Mouse (Mus musculus): ENCODE measurements around the gene Vmn1r220. TPM values are rescaled to one million over a fixed set of nuclear protein-coding genes. Genes with fewer than 3 reads are reported as not detected.
"Not testable (repeated sequence)": the region's sequence is repeated elsewhere in the genome, so short reads cannot be mapped to it uniquely, and the experiment has no call there.

Gene Vmn1r220
- total RNA-seq (2021): not detected
- long read RNA-seq, experiment 1: 0 reads
- long read RNA-seq, experiment 2: 0 reads

DNA sequence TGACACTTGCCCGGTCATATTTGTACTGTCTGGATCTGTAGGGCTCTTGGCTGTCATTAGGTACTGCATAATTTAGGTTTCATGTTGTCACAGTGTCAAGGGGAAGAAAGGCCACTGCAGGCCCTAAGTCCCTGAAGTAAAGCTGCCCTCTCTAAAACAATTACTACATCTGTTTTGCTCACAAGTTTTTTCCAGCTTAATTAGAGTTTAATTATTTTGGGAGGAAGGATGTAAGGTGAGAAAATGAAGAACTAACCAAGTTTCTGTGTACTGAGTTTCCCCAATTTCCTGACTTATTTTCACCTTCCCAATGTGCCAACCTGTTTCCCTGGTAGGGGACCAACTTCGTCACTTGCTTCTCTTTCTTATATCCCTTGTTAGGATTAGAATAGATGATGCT is at the start of gene Vmn1r220:
Vmn1r220 (minus strand) TSS at position 101 of the 400 bp plus-strand sequence.
- intact Hi-C loops (cut with DNase I; ENCODE audit: low total_unique reads): no loop called here
- no peak for DNase-seq

DNA sequence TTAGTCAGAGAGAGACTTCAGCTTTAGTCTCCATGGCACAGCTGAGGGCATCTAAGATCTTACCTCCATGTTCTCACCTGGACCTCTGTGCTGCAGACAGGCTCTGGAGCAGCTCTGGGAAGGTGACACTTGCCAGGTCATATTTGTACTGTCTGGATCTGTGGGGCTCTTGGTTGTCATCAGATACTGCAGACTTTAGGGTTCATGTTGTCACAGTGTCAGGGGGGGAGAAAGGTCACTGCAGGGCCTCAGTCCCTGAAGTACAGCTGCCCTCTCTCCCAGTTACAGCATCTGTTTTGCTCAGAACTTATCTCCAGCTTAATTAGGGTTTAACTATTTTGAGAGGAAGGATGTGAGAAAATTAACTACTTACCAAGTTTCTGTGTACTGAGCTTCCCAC is 48.1 kb upstream of the Vmn1r220 start, which contains the start of gene Vmn1r222:
Vmn1r222 (minus strand) TSS at position 101 of the 400 bp plus-strand sequence.
- intact Hi-C loops (cut with DNase I; ENCODE audit: low total_unique reads); DNase-seq: not testable (repeated sequence)

GRCm38 (mm10) chr13:23213827-23214226 is 26.1 kb upstream of the Vmn1r220 start, which contains the start of gene Vmn1r221:
TSS of gene Vmn1r221 (plus strand) at chr13:23214127.
- DNase-seq; intact Hi-C loops (cut with DNase I; ENCODE audit: low total_unique reads): not testable (repeated sequence)

DNA sequence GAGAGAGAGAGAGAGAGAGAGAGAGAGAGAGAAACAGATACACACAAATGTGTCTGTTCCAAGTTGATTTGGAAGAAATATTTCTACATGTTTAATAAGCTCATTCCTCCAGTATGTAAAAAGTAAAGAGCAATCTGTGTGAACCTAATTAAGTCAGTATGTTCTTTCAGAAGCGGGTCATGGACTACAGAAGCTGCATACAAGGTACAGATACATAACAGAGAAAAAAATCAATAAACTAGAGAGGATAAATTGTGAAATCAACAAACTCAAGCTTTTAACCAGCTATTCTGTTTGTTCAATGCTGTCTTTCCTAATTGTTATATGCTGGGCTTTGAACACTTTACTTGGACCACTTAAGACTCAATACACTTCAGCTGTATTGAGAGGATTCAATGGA is 16.1 kb upstream of the Vmn1r220 start:
- DNase-seq; intact Hi-C loops (cut with DNase I; ENCODE audit: low total_unique reads): not testable (repeated sequence)

GRCm38 (mm10) chr13:23166471-23166870 is 21.3 kb downstream of the Vmn1r220 start:
- DNase-seq; intact Hi-C loops (cut with DNase I; ENCODE audit: low total_unique reads): not testable (repeated sequence)

- intact Hi-C loops (cut with DNase I; ENCODE audit: low total_unique reads): no loop called here
- no peak for DNase-seq
Observed at GRCm38 (mm10) chr13:23159012-23159411, 28.8 kb downstream of the Vmn1r220 start, which contains the start of gene Vmn1r219. TSS of gene Vmn1r219 (plus strand) at chr13:23159312.

GRCm38 (mm10) chr13:23157848-23158247 is 29.9 kb downstream of the Vmn1r220 start:
- intact Hi-C loops (cut with DNase I; ENCODE audit: low total_unique reads): no loop called here
- DNase-seq: no peak

DNA sequence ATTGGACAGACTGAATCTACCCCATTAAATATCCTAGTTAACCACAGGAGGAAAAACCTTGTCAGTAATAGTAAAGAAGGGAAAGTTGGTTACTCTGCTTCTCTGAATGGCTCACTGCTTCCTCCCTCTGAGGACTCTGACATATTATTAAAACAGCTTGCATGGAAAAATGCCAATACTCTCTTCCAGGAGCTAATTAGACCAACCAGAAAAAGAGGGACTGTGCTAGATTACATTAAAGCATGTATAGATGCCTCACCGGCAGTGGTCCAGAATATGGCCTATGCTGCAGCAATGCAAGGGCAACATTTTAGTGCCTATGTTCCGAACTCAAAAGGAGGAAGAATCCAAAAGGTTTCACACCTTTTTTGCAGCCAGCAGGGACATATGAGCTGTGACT is 48.9 kb downstream of the Vmn1r220 start:
- intact Hi-C loops (cut with DNase I; ENCODE audit: low total_unique reads): no loop called here

DNA sequence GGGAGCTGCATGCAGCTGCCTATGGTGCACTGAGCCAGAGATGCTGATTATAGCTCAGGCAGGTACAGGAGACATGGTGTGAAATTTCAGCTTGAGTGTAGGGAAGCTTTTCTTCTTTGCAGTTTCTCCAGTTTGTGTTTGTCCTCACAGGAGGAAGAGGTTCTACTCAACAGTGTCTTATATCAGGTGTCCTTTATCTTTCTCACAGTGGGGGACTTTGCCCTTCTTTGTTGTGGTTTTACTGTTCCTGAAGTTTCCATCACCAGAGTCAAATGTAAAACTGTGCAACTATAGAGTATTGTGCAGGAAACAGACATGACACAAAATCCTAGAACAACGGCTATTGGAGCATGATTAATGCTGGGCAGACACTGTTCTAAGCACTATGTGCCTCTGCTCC is 54.3 kb downstream of the Vmn1r220 start:
- DNase-seq: no peak
- intact Hi-C loops (cut with DNase I; ENCODE audit: low total_unique reads): no loop called here

More for the DNA sequence above, 48.9 kb downstream of the Vmn1r220 start:
- no peak for DNase-seq

DNA sequence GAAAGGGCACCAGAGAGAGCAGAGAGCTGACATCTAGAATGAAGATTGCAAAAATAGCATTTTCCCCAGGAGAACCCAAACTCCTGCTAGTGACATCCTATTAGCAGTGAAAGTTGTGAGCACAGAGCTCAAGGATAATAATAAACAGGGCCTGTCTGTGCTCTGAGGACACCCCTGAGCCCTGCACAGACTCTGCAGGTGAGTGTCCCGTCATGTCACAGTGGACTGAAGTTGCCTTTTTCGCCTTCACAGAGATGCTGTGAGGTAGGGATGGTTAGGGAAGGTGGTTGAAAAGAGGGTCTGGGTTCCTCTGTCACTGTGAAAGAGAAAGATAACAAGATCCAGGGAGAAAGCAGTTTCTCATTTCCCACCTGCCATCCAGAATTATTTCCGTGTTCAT is 54.7 kb downstream of the Vmn1r220 start, which contains the start of gene Vmn1r218:
Vmn1r218 (plus strand) TSS at position 57 of the 400 bp plus-strand sequence.
- intact Hi-C loops (cut with DNase I; ENCODE audit: low total_unique reads): no loop called here
- no peak for DNase-seq

Other genes starting within 250 kb of the Vmn1r220 start
- not detected for gene Vmn1r213, start 180.3 kb downstream of the Vmn1r220 start, total RNA-seq (2021)
- not detected for gene Vmn1r214, start 157.6 kb downstream of the Vmn1r220 start, total RNA-seq (2021)
- not detected for gene Vmn1r215, start 120.0 kb downstream of the Vmn1r220 start, total RNA-seq (2021)
- not detected for gene Vmn1r217, start 69.7 kb downstream of the Vmn1r220 start, total RNA-seq (2021)
- not detected for gene Vmn1r218, start 54.8 kb downstream of the Vmn1r220 start, total RNA-seq (2021)
- gene Vmn1r219, start 28.7 kb downstream of the Vmn1r220 start, total RNA-seq (2021): not detected
- gene Vmn1r221, start 26.2 kb upstream of the Vmn1r220 start, total RNA-seq (2021): not detected
- gene Vmn1r222, start 48.0 kb upstream of the Vmn1r220 start, total RNA-seq (2021): not detected
- not detected for gene Vmn1r223, start 59.2 kb upstream of the Vmn1r220 start, total RNA-seq (2021)
- 10 to 100 TPM; 11.5 TPM for gene Zfp322a, start 181.2 kb upstream of the Vmn1r220 start, total RNA-seq (2021)
- 1 to 10 TPM; 4.5 to 4.7 TPM for gene Abt1, start 235.9 kb upstream of the Vmn1r220 start, total RNA-seq (2021)